Comparison of ENCODE assay signal across 18 mouse cellular contexts in the genomic region with DNA sequence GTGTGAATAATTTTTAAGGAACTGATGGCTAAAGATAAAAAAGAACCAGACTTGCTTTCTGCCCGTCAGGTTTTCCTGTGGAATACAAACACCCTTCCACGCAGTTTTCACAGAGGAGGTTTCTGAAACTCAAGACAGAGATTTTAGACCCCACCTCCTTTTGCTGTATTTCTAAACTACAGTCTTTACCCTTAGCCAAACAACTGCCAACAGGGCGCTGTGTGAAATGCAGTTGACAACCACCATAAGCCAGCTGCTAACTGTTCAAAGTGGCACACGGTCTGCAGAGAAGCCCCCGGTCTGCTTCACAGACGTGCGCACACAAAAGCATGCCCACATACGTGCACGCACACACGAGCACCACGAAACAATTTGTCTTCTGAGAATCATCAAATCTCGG.
A peak's percentile ranks its signal among the peaks of the same experiment; 100 is the strongest.
DNase-seq lines count a peak whose midpoint lies in the region; ATAC-seq and TF ChIP-seq lines count a peak whose summit lies in the region.
"Had no signal": no experiment of that assay in that cellular context is flagged by ENCODE, and none has a peak within 500 bp of the region (broad histone marks: within the 10 kb centered on the region; RNA-seq: fewer than 3 reads in every experiment).

No protein-coding gene starts in this region.

- no peak overlapping the region for H3K27ac ChIP-seq in hindbrain, postnatal 0 days
- H3K27ac ChIP-seq in hindbrain, embryonic 13.5 days, result no peak overlapping the region
- no peak overlapping the region for H3K27ac ChIP-seq in thymus, adult 2 months (ENCODE audit: control insufficient read depth, insufficient read depth, low read length)
- peak overlapping the region; percentile 71; the same call in 1 of the 2 replicates for H3K27ac ChIP-seq in limb, embryonic 11.5 days (replicated peaks; ENCODE audit: low read depth, low read length)
- 0 out of 2 replicates have a peak overlapping the region, but pooled peaks have one; percentile 31 for H3K27ac ChIP-seq in olfactory bulb, adult 2 months (ENCODE audit: insufficient read depth, low read depth, low read length)
- H3K27ac ChIP-seq: neural tube, embryonic 13.5 days had no signal

- H3K9me3 ChIP-seq in hindbrain, postnatal 0 days (ENCODE audit: low read length), result no peaks in the 10 kb centered on the region
- no peaks in the 10 kb centered on the region for H3K9me3 ChIP-seq in hindbrain, embryonic 13.5 days
- H3K9me3 ChIP-seq in limb, embryonic 11.5 days (ENCODE audit: control insufficient read depth, low read length), result no peaks in the 10 kb centered on the region
- H3K9me3 ChIP-seq: heart, embryonic 12.5 days; neural tube, embryonic 13.5 days had no signal

- no peak overlapping the region for H3K4me3 ChIP-seq in hindbrain, postnatal 0 days (ENCODE audit: low read length)
- H3K4me3 ChIP-seq in hindbrain, embryonic 13.5 days, result no peak overlapping the region
- no peak overlapping the region for H3K4me3 ChIP-seq in thymus, adult 2 months (ENCODE audit: control insufficient read depth, insufficient read depth, low read length)
- no peak overlapping the region for H3K4me3 ChIP-seq in limb, embryonic 11.5 days (ENCODE audit: low read depth, low read length)
- no peak overlapping the region for H3K4me3 ChIP-seq in olfactory bulb, adult 2 months (ENCODE audit: insufficient read depth, low read depth, low read length)
- H3K4me3 ChIP-seq: heart, embryonic 12.5 days; neural tube, embryonic 13.5 days had no signal

- H3K36me3 ChIP-seq in hindbrain, postnatal 0 days (ENCODE audit: insufficient read depth, low read length), result no peaks in the 10 kb centered on the region
- no peaks in the 10 kb centered on the region for H3K36me3 ChIP-seq in hindbrain, embryonic 13.5 days
- H3K36me3 ChIP-seq in thymus, adult 2 months (ENCODE audit: control insufficient read depth, insufficient read depth, low read length), result no peaks in the 10 kb centered on the region
- H3K36me3 ChIP-seq in limb, embryonic 11.5 days (ENCODE audit: control insufficient read depth, insufficient read depth, low read length), result no peaks in the 10 kb centered on the region
- H3K36me3 ChIP-seq: heart, embryonic 12.5 days; neural tube, embryonic 13.5 days had no signal

- no peak for TF ChIP-seq CTCF in hindbrain, postnatal 0 days (IDR thresholded peaks at IDR 0.05; ENCODE audit: low read depth)
- no peak for TF ChIP-seq CTCF in thymus, adult 2 months (IDR thresholded peaks at IDR 0.05; ENCODE audit: borderline replicate concordance, control insufficient read depth, extremely low read depth, insufficient read depth, low read length, poor library complexity)
- no peak for TF ChIP-seq CTCF in olfactory bulb, adult 2 months (IDR thresholded peaks at IDR 0.05; ENCODE audit: insufficient read depth, low read depth, low read length)

- H3K4me1 ChIP-seq in hindbrain, postnatal 0 days (ENCODE audit: insufficient read depth, low read length), result peaks cover 20% of the 10 kb centered on the region
- peaks cover 38% of the 10 kb centered on the region for H3K4me1 ChIP-seq in hindbrain, embryonic 13.5 days (replicated peaks)
- H3K4me1 ChIP-seq in thymus, adult 2 months (replicated peaks; ENCODE audit: control insufficient read depth, insufficient read depth, low read length), result peaks cover 4% of the 10 kb centered on the region; the same call in 1 of the 2 replicates
- peaks cover 43% of the 10 kb centered on the region for H3K4me1 ChIP-seq in limb, embryonic 11.5 days (ENCODE audit: control insufficient read depth, insufficient read depth, low read length)
- peaks cover 50% of the 10 kb centered on the region for H3K4me1 ChIP-seq in olfactory bulb, adult 2 months (ENCODE audit: control insufficient read depth, insufficient read depth, low read length)

- 63% methylated on average over 12 of the region's 12 CpGs for WGBS in hindbrain, postnatal 0 days
- WGBS in hindbrain, embryonic 13.5 days, result 87% methylated on average over 12 of the region's 12 CpGs
- 75% methylated on average over 12 of the region's 12 CpGs for WGBS in thymus, adult 2 months
- 41% methylated on average over 12 of the region's 12 CpGs for WGBS in limb, embryonic 11.5 days
- WGBS in olfactory bulb, adult 2 months, result 55% methylated on average over 12 of the region's 12 CpGs

- ATAC-seq in hindbrain, postnatal 0 days, result no peak
- ATAC-seq in hindbrain, embryonic 13.5 days (ENCODE audit: low FRiP score), result no peak
- ATAC-seq in limb, embryonic 11.5 days (ENCODE audit: insufficient number of reproducible peaks, low FRiP score, low TSS enrichment, low read depth), result no peak
- ATAC-seq: hindbrain, embryonic 16.5 days had no signal

- H3K27me3 ChIP-seq in hindbrain, postnatal 0 days (ENCODE audit: insufficient read depth, low read length), result no peaks in the 10 kb centered on the region
- H3K27me3 ChIP-seq in hindbrain, embryonic 13.5 days, result no peaks in the 10 kb centered on the region
- no peaks in the 10 kb centered on the region for H3K27me3 ChIP-seq in thymus, adult 2 months (ENCODE audit: control insufficient read depth, insufficient read depth, low read length)
- H3K27me3 ChIP-seq in limb, embryonic 11.5 days (ENCODE audit: control insufficient read depth, insufficient read depth, low read length), result no peaks in the 10 kb centered on the region
- H3K27me3 ChIP-seq: heart, embryonic 12.5 days; neural tube, embryonic 13.5 days had no signal

- no peak overlapping the region for H3K4me2 ChIP-seq in hindbrain, postnatal 0 days (ENCODE audit: low read depth, low read length)
- no peak overlapping the region for H3K4me2 ChIP-seq in hindbrain, embryonic 13.5 days
- H3K4me2 ChIP-seq in limb, embryonic 11.5 days (ENCODE audit: low read depth, severe bottlenecking), result peak overlapping the region; percentile 1; the same call in 1 of the 2 replicates
- H3K4me2 ChIP-seq: heart, embryonic 12.5 days; neural tube, embryonic 13.5 days had no signal

- TF ChIP-seq POLR2A in thymus, adult 2 months (IDR thresholded peaks at IDR 0.05; ENCODE audit: control insufficient read depth, extremely low read depth, insufficient read depth, low read length, poor library complexity), result no peak
- no peak for TF ChIP-seq POLR2A in olfactory bulb, adult 2 months (IDR thresholded peaks at IDR 0.05; ENCODE audit: insufficient read depth, low read depth, low read length)

- no peak overlapping the region for H3K9ac ChIP-seq in hindbrain, postnatal 0 days (replicated peaks; ENCODE audit: low read length)
- no peak overlapping the region for H3K9ac ChIP-seq in hindbrain, embryonic 13.5 days
- H3K9ac ChIP-seq in limb, embryonic 11.5 days (ENCODE audit: low read length), result no peak overlapping the region
- H3K9ac ChIP-seq: heart, embryonic 12.5 days; neural tube, embryonic 13.5 days had no signal

- peak; percentile 8 for DNase-seq in hindbrain, postnatal 0 days (ENCODE audit: low spot score)
- DNase-seq in thymus, postnatal 0 days (ENCODE audit: low spot score), result peak; percentile 47
- no peak for DNase-seq in thymus, adult 2 months
- DNase-seq in limb, embryonic 11.5 days (ENCODE audit: low spot score), result peak; percentile 41
- DNase-seq in layer of hippocampus, adult 11-12 months (ENCODE audit: low spot score), result no peak
- DNase-seq: adrenal gland, postnatal 10 days; B cell, adult 2 months; cerebellum, adult 18-20 months; heart, postnatal 36 days; kidney, adult 18-20 months; kidney, postnatal 36 days; retina, postnatal 1 day; right cerebral cortex, postnatal 4 days had no signal

Comparison
In these comparisons a context has a peak if more than half of its experiments do, and no peak if none do; other contexts are left out.
1. DNase-seq: peak in hindbrain, postnatal 0 days (single experiment), thymus, postnatal 0 days (single experiment) and limb, embryonic 11.5 days (single experiment); none in thymus, adult 2 months (single experiment) and layer of hippocampus, adult 11-12 months (single experiment).
2. H3K27ac ChIP-seq: peak in limb, embryonic 11.5 days (single experiment) and olfactory bulb, adult 2 months (single experiment); none in hindbrain, postnatal 0 days (single experiment), hindbrain, embryonic 13.5 days (single experiment) and thymus, adult 2 months (single experiment).